Mouse (Mus musculus): ENCODE data around the gene Dcaf15. TPM values are rescaled to one million over a fixed set of nuclear protein-coding genes. Genes with fewer than 3 reads are reported as not detected.

Dcaf15 gene
- polyA plus RNA-seq, 1 experiment from 2014 or later, result 6.9 TPM

MicroRNAs encoded within 50 kb of the gene (microRNA counts, 519-probe panel; counts per million panel counts)
- microRNA mmu-miR-709, result 2,033 counts per million, percentile 35 among the panel's probes with 10 or more counts

Small RNAs within 50 kb of the gene (microRNA-seq; reads per million reads assigned to microRNA genes)
- gene Mir709, result not detected

Other genes starting within 250 kb of the Dcaf15 start
- 14.8 and 16.1 TPM in 2 replicates for gene Adgrl1, start 204.7 kb downstream of the Dcaf15 start, polyA plus RNA-seq (2015; fragmentation: Nextera tagmentation; extraction: Ambion mirVana)
- 0.69 and 1.1 TPM in 2 replicates for gene Gm10644, start 149.6 kb downstream of the Dcaf15 start, polyA plus RNA-seq (2015; fragmentation: Nextera tagmentation; extraction: Ambion mirVana)
- gene Asf1b, start 149.3 kb downstream of the Dcaf15 start, polyA plus RNA-seq (2015; fragmentation: Nextera tagmentation; extraction: Ambion mirVana), result 76.7 and 82.8 TPM in 2 replicates
- 103 and 133 TPM in 2 replicates for gene Prkaca, start 131.8 kb downstream of the Dcaf15 start, polyA plus RNA-seq (2015; fragmentation: Nextera tagmentation; extraction: Ambion mirVana)
- 8.4 and 11.0 TPM in 2 replicates for gene Samd1, start 107.1 kb downstream of the Dcaf15 start, polyA plus RNA-seq (2015; fragmentation: Nextera tagmentation; extraction: Ambion mirVana)
- 0.55 and 1.1 TPM in 2 replicates for gene 1700067K01Rik, start 103.3 kb downstream of the Dcaf15 start, polyA plus RNA-seq (2015; fragmentation: Nextera tagmentation; extraction: Ambion mirVana)
- gene 2210011C24Rik, start 92.6 kb downstream of the Dcaf15 start, polyA plus RNA-seq (2015; fragmentation: Nextera tagmentation; extraction: Ambion mirVana), result 3.5 and 4.4 TPM in 2 replicates
- 6.5 and 7.4 TPM in 2 replicates for gene Palm3, start 83.3 kb downstream of the Dcaf15 start, polyA plus RNA-seq (2015; fragmentation: Nextera tagmentation; extraction: Ambion mirVana)
- gene Il27ra, start 62.2 kb downstream of the Dcaf15 start, polyA plus RNA-seq (2015; fragmentation: Nextera tagmentation; extraction: Ambion mirVana), result 1.6 and 2.0 TPM in 2 replicates
- not detected in 2 replicates for gene Rln3, start 59.8 kb downstream of the Dcaf15 start, polyA plus RNA-seq (2015; fragmentation: Nextera tagmentation; extraction: Ambion mirVana)
- 1.2 and 1.4 TPM in 2 replicates for gene Gm10643, start 39.6 kb downstream of the Dcaf15 start, polyA plus RNA-seq (2015; fragmentation: Nextera tagmentation; extraction: Ambion mirVana)
- gene Rfx1, start 37.9 kb downstream of the Dcaf15 start, polyA plus RNA-seq (2015; fragmentation: Nextera tagmentation; extraction: Ambion mirVana), result 8.6 and 8.8 TPM in 2 replicates
- 0.34 and 0.41 TPM in 2 replicates for gene Podnl1, start 21.2 kb upstream of the Dcaf15 start, polyA plus RNA-seq (2015; fragmentation: Nextera tagmentation; extraction: Ambion mirVana)
- 24.2 and 25.9 TPM in 2 replicates for gene Cc2d1a, start 43.2 kb upstream of the Dcaf15 start, polyA plus RNA-seq (2015; fragmentation: Nextera tagmentation; extraction: Ambion mirVana)
- gene 4930432K21Rik, start 43.3 kb upstream of the Dcaf15 start, polyA plus RNA-seq (2015; fragmentation: Nextera tagmentation; extraction: Ambion mirVana), result 1.5 and 2.0 TPM in 2 replicates
- 1.2 and 3.5 TPM in 2 replicates for gene Nanos3, start 80.4 kb upstream of the Dcaf15 start, polyA plus RNA-seq (2015; fragmentation: Nextera tagmentation; extraction: Ambion mirVana)
- gene Zswim4, start 132.3 kb upstream of the Dcaf15 start, polyA plus RNA-seq (2015; fragmentation: Nextera tagmentation; extraction: Ambion mirVana), result 14.4 and 14.6 TPM in 2 replicates
- gene D8Ertd738e, start 145.0 kb upstream of the Dcaf15 start, polyA plus RNA-seq (2015; fragmentation: Nextera tagmentation; extraction: Ambion mirVana), result 333 and 350 TPM in 2 replicates
- 51.4 and 51.9 TPM in 2 replicates for gene Mri1, start 152.6 kb upstream of the Dcaf15 start, polyA plus RNA-seq (2015; fragmentation: Nextera tagmentation; extraction: Ambion mirVana)
- gene Ccdc130, start 165.6 kb upstream of the Dcaf15 start, polyA plus RNA-seq (2015; fragmentation: Nextera tagmentation; extraction: Ambion mirVana), result 18.4 and 19.4 TPM in 2 replicates